Comparison of ENCODE assay signal across 20 mouse cellular contexts in the genomic region with DNA sequence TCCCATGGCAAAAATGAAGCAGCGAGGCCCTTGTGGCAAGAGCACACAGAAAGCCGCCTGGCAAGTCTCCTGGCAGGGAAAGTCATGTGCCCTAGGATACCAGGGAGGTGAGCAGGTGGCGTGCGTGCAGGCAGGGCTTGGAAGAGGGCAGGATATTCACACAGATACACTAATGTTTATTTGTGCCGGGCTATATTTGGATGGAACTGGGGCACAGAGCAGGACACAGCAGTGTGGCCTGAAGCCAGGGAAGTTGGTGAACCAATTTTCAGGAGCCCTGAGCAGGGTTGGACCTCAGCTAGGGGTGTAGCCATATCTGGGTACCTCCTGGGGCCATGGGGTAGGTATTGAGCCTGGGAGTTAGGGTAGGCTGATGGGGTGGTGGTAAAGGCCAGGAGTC. TPM values are rescaled to one million over a fixed set of nuclear protein-coding genes. Genes with fewer than 3 reads are reported as not detected.
DNase-seq lines count a peak whose midpoint lies in the region; ATAC-seq and TF ChIP-seq lines count a peak whose summit lies in the region.
"Had no signal": no experiment of that assay in that cellular context is flagged by ENCODE, and none has a peak within 500 bp of the region (broad histone marks: within the 10 kb centered on the region; RNA-seq: fewer than 3 reads in every experiment).

No protein-coding gene starts in this region.

- no peak for TF ChIP-seq EP300 in heart, postnatal 0 days (IDR thresholded peaks at IDR 0.05; ENCODE audit: low read depth)

- H3K9me3 ChIP-seq in heart, embryonic 10.5 days, result no peaks in the 10 kb centered on the region
- H3K9me3 ChIP-seq in heart, postnatal 0 days (replicated peaks; ENCODE audit: control insufficient read depth, low read length), result no peaks in the 10 kb centered on the region
- H3K9me3 ChIP-seq in hindbrain, embryonic 10.5 days, result no peaks in the 10 kb centered on the region
- H3K9me3 ChIP-seq: forebrain, embryonic 15.5 days; hindbrain, embryonic 15.5 days; neural tube, embryonic 12.5 days had no signal

- 91% methylated on average over 5 of the region's 5 CpGs for WGBS in heart, embryonic 10.5 days
- 59% methylated on average over 5 of the region's 5 CpGs for WGBS in heart, postnatal 0 days
- WGBS in hindbrain, embryonic 10.5 days, result 95% methylated on average over 5 of the region's 5 CpGs

- no peak overlapping the region for H3K9ac ChIP-seq in heart, postnatal 0 days (replicated peaks; ENCODE audit: low read depth, low read length)
- H3K9ac ChIP-seq: forebrain, embryonic 15.5 days; hindbrain, embryonic 15.5 days; lung, embryonic 14.5 days; neural tube, embryonic 12.5 days had no signal

- TF ChIP-seq CTCF in heart, postnatal 0 days (IDR thresholded peaks at IDR 0.05; ENCODE audit: low read depth), result no peak

- H3K4me2 ChIP-seq in heart, postnatal 0 days (ENCODE audit: low read depth, low read length), result no peak overlapping the region
- H3K4me2 ChIP-seq: forebrain, embryonic 15.5 days; hindbrain, embryonic 15.5 days; lung, embryonic 14.5 days; neural tube, embryonic 12.5 days had no signal

- peak; percentile 96 for DNase-seq in heart, adult 11 months
- no peak for DNase-seq in heart, embryonic 10.5 days (ENCODE audit: low spot score)
- DNase-seq in brain, adult 2 months (ENCODE audit: low read depth, low spot score), result peak; percentile 94
- peak; percentile 91 for DNase-seq in cerebellum, adult 9-10 months
- peak; percentile 20 for DNase-seq in heart, postnatal 0 days (ENCODE audit: low spot score)
- no peak for DNase-seq in hindbrain, embryonic 10.5 days (ENCODE audit: low spot score)
- DNase-seq: kidney, adult 18-20 months; kidney, postnatal 25 days; lung, embryonic 14.5 days; retina, postnatal 1 day had no signal

- H3K4me3 ChIP-seq in heart, embryonic 10.5 days, result no peak overlapping the region
- no peak overlapping the region for H3K4me3 ChIP-seq in heart, postnatal 0 days (ENCODE audit: low read depth, low read length)
- H3K4me3 ChIP-seq in hindbrain, embryonic 10.5 days, result no peak overlapping the region
- H3K4me3 ChIP-seq: forebrain, embryonic 15.5 days; hindbrain, embryonic 15.5 days; neural tube, embryonic 12.5 days had no signal

- H3K27me3 ChIP-seq in heart, embryonic 10.5 days (ENCODE audit: insufficient read depth, poor library complexity, severe bottlenecking), result no peaks in the 10 kb centered on the region
- no peaks in the 10 kb centered on the region for H3K27me3 ChIP-seq in heart, postnatal 0 days (ENCODE audit: control insufficient read depth, insufficient read depth, low read length)
- no peaks in the 10 kb centered on the region for H3K27me3 ChIP-seq in hindbrain, embryonic 10.5 days (ENCODE audit: insufficient read depth, poor library complexity, severe bottlenecking)
- H3K27me3 ChIP-seq: forebrain, embryonic 15.5 days; hindbrain, embryonic 15.5 days; neural tube, embryonic 12.5 days had no signal

- ATAC-seq in heart, postnatal 0 days (ENCODE audit: insufficient read depth, low read depth), result peak; percentile 60
- ATAC-seq in CD4-positive, CD25-positive, alpha-beta regulatory T cell, adult 4 months, result no peak
- ATAC-seq: forebrain, embryonic 15.5 days had no signal

- H3K36me3 ChIP-seq in heart, embryonic 10.5 days, result peaks cover 64% of the 10 kb centered on the region
- H3K36me3 ChIP-seq in heart, postnatal 0 days (replicated peaks; ENCODE audit: control insufficient read depth, insufficient read depth, low read length), result peaks cover 44% of the 10 kb centered on the region
- H3K36me3 ChIP-seq in hindbrain, embryonic 10.5 days, result peaks cover 61% of the 10 kb centered on the region

- peaks cover 39% of the 10 kb centered on the region for H3K4me1 ChIP-seq in heart, embryonic 10.5 days
- H3K4me1 ChIP-seq in heart, postnatal 0 days (ENCODE audit: control insufficient read depth, insufficient read depth), result peaks cover 11% of the 10 kb centered on the region; the same call in 1 of the 2 replicates
- peaks cover 31% of the 10 kb centered on the region for H3K4me1 ChIP-seq in hindbrain, embryonic 10.5 days (replicated peaks)

- no peak overlapping the region for H3K27ac ChIP-seq in heart, embryonic 10.5 days
- H3K27ac ChIP-seq in heart, postnatal 0 days (ENCODE audit: low read depth), result peak overlapping the region; percentile 67
- H3K27ac ChIP-seq in hindbrain, embryonic 10.5 days, result no peak overlapping the region
- H3K27ac ChIP-seq: forebrain, embryonic 15.5 days; hindbrain, embryonic 15.5 days; neural tube, embryonic 12.5 days had no signal

RNA-seq across cellular contexts. Expression of a gene that starts 4.3 kb away (rescaled TPM):
- polyA plus RNA-seq in heart, embryonic 10.5 days (2016; fragmentation: Nextera tagmentation; extraction: Ambion mirVana), result 5.8 and 6.1 TPM in 2 replicates
- total RNA-seq in heart, postnatal 0 days (2014; rRNA removed; ENCODE audit: low replicate concordance), result 3.4 and 5.6 TPM in 2 replicates
- polyA plus RNA-seq in heart, postnatal 0 days (2015; fragmentation: Nextera tagmentation; extraction: Ambion mirVana), result 5.1 and 5.3 TPM in 2 replicates
- 4.8 and 6.7 TPM in 2 replicates for polyA plus RNA-seq in hindbrain, embryonic 10.5 days (2016; fragmentation: Nextera tagmentation; extraction: Ambion mirVana)
- 1 to 10 TPM; 1.1 to 2.7 TPM for polyA plus RNA-seq in CD4-positive, CD25-positive, alpha-beta regulatory T cell, adult 4 months (2017; shearing (Covaris generic))

RNA-seq across cellular contexts. Expression of a gene that starts 6.3 kb away (rescaled TPM):
- polyA plus RNA-seq in heart, embryonic 10.5 days (2016; fragmentation: Nextera tagmentation; extraction: Ambion mirVana), result not detected in 2 replicates
- total RNA-seq in heart, postnatal 0 days (2014; rRNA removed; ENCODE audit: low replicate concordance), result 14.2 TPM in 1 of 2 replicates, not detected in the other
- polyA plus RNA-seq in heart, postnatal 0 days (2015; fragmentation: Nextera tagmentation; extraction: Ambion mirVana), result 0.18 TPM in 1 of 2 replicates, not detected in the other
- not detected in 2 replicates for polyA plus RNA-seq in hindbrain, embryonic 10.5 days (2016; fragmentation: Nextera tagmentation; extraction: Ambion mirVana)
- polyA plus RNA-seq in CD4-positive, CD25-positive, alpha-beta regulatory T cell, adult 4 months (2017; shearing (Covaris generic)), result under 1 TPM in 1 of 2 experiments, not detected in 1; 0.62 TPM
- total RNA-seq: megakaryocyte progenitor cell, adult 5-6 weeks; MEL had no signal
- polyA plus RNA-seq: cortical plate, adult 2 months; forebrain, embryonic 15.5 days; hindbrain, embryonic 15.5 days; limb, embryonic 11.5 days; lung, embryonic 14.5 days; midbrain, postnatal 0 days; neural tube, embryonic 12.5 days had no signal

RNA-seq across cellular contexts. Expression of a gene that starts 11.3 kb away (rescaled TPM):
- 2.6 and 2.9 TPM in 2 replicates for polyA plus RNA-seq in heart, embryonic 10.5 days (2016; fragmentation: Nextera tagmentation; extraction: Ambion mirVana)
- total RNA-seq in heart, postnatal 0 days (2014; rRNA removed; ENCODE audit: low replicate concordance), result not detected in 2 replicates
- 0.15 and 0.20 TPM in 2 replicates for polyA plus RNA-seq in heart, postnatal 0 days (2015; fragmentation: Nextera tagmentation; extraction: Ambion mirVana)
- 0.47 and 1.2 TPM in 2 replicates for polyA plus RNA-seq in hindbrain, embryonic 10.5 days (2016; fragmentation: Nextera tagmentation; extraction: Ambion mirVana)
- 1 to 10 TPM; 1.2 TPM for polyA plus RNA-seq in CD4-positive, CD25-positive, alpha-beta regulatory T cell, adult 4 months (2017; shearing (Covaris generic))
- total RNA-seq: layer of hippocampus, postnatal 25 days; midbrain, postnatal 0 days had no signal

RNA-seq across cellular contexts. Expression of a gene that starts 17.3 kb away (rescaled TPM):
- 163 and 198 TPM in 2 replicates for polyA plus RNA-seq in heart, embryonic 10.5 days (2016; fragmentation: Nextera tagmentation; extraction: Ambion mirVana)
- total RNA-seq in heart, postnatal 0 days (2014; rRNA removed; ENCODE audit: low replicate concordance), result 78.4 and 107 TPM in 2 replicates
- 108 and 110 TPM in 2 replicates for polyA plus RNA-seq in heart, postnatal 0 days (2015; fragmentation: Nextera tagmentation; extraction: Ambion mirVana)
- polyA plus RNA-seq in hindbrain, embryonic 10.5 days (2016; fragmentation: Nextera tagmentation; extraction: Ambion mirVana), result 110 and 115 TPM in 2 replicates
- polyA plus RNA-seq in CD4-positive, CD25-positive, alpha-beta regulatory T cell, adult 4 months (2017; shearing (Covaris generic)), result 100 to 1,000 TPM; 124 to 159 TPM

RNA-seq across cellular contexts. Expression of a gene that starts 26.3 kb away (rescaled TPM):
- polyA plus RNA-seq in heart, embryonic 10.5 days (2016; fragmentation: Nextera tagmentation; extraction: Ambion mirVana), result 187 and 244 TPM in 2 replicates
- 48.1 and 88.1 TPM in 2 replicates for total RNA-seq in heart, postnatal 0 days (2014; rRNA removed; ENCODE audit: low replicate concordance)
- polyA plus RNA-seq in heart, postnatal 0 days (2015; fragmentation: Nextera tagmentation; extraction: Ambion mirVana), result 99.2 and 101 TPM in 2 replicates
- 264 and 295 TPM in 2 replicates for polyA plus RNA-seq in hindbrain, embryonic 10.5 days (2016; fragmentation: Nextera tagmentation; extraction: Ambion mirVana)
- 100 to 1,000 TPM; 146 to 164 TPM for polyA plus RNA-seq in CD4-positive, CD25-positive, alpha-beta regulatory T cell, adult 4 months (2017; shearing (Covaris generic))

Comparison
In these comparisons a context has a peak if more than half of its experiments do, and no peak if none do; other contexts are left out.
1. DNase-seq: peak in heart, adult 11 months (single experiment), brain, adult 2 months (single experiment), cerebellum, adult 9-10 months (single experiment) and heart, postnatal 0 days (single experiment); none in heart, embryonic 10.5 days (single experiment) and hindbrain, embryonic 10.5 days (single experiment).